Mouse (Mus musculus): ENCODE results near the gene Ugt1a10.

DNA sequence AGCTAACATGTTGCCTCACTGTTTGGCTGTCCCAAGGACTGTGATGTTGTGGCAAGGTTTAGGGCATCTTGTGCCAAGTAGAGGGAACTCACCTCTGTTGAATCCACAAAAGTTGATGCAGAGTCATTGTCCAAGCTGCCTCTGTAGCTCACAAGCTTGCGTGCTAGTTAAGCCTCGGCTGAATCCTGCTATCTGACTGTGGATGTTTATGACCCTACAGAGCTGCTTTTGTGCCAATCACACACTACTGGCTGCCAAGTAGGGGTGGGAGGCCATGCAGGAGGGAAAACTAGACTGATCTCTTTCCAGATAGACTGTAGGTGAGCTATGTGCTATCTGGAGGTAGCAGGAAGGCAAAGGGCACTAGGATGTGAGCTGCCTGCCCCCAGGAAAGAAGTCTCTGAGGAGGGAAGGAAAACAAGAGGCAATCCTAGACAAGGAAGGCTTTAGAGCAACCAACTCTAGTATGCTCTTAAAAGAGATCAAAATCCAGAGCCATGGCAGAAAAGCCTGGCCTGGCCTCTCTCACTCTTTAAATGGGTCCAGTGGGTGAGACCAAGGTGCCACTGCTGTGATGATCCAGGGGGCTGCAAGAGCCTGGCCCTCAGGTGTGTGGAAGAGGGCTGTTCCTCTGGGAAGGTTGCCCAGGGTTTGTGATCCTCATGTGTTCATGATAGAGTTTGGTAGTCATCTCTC lies 158.7 kb downstream of the Ugt1a10 start:
- TF ChIP-seq CTCF (conservative IDR thresholded peaks at IDR 0.05; ENCODE audit: insufficient read depth, insufficient read length, low read depth, low read length): no peak
- no peak for TF ChIP-seq POLR2A (IDR thresholded peaks at IDR 0.05; ENCODE audit: low read depth, low read length)

All from kidney, adult 2 months (tissue).